Mouse (Mus musculus) limb, embryonic 11.5 days (tissue): ENCODE data around the gene Dip2a. TPM values are rescaled to one million over a fixed set of nuclear protein-coding genes. Genes with fewer than 3 reads are reported as not detected.

ENCODE experiments used
- ATAC-seq: fragments of 200-750 bp; cut with Nextera tagmentation; 2 replicates; pipeline ENCODE4 v1.8.0; 2017; ENCODE audit warnings: low read depth; ENCODE audit not compliant: insufficient number of reproducible peaks, low FRiP score, low TSS enrichment
- DNase-seq: peaks from one replicate; pipeline ENCODE4 v3.0.0-alpha.2; 2015; ENCODE audit warnings: low spot score
- H3K27ac ChIP-seq: fragments of 300-500 bp; sonication (generic); replicated peaks from 2 replicates; pipeline ENCODE4 v1.5.1; 2014; ENCODE audit warnings: low read depth, mild to moderate bottlenecking, low read length
- H3K27me3 ChIP-seq: fragments of 300-500 bp; sonication (generic); 2 replicates; pipeline ENCODE4 v1.6.1; 2014; ENCODE audit warnings: mild to moderate bottlenecking, low read length, mixed read lengths; ENCODE audit not compliant: control insufficient read depth, insufficient read depth
- H3K36me3 ChIP-seq: fragments of 300-500 bp; sonication (generic); 2 replicates; pipeline ENCODE4 v1.6.1; 2014; ENCODE audit warnings: mild to moderate bottlenecking, low read length, moderate library complexity, mixed read lengths; ENCODE audit not compliant: control insufficient read depth, insufficient read depth
- H3K4me1 ChIP-seq: fragments of 300-500 bp; sonication (generic); 2 replicates; pipeline ENCODE4 v1.6.1; 2014; ENCODE audit warnings: low read length, mixed read lengths; ENCODE audit not compliant: control insufficient read depth, insufficient read depth
- H3K4me2 ChIP-seq: fragments of 300-500 bp; sonication (generic); 2 replicates; pipeline ENCODE4 v1.6.1; 2014; ENCODE audit warnings: low read depth, mild to moderate bottlenecking, moderate library complexity; ENCODE audit not compliant: severe bottlenecking
- H3K4me3 ChIP-seq: fragments of 300-500 bp; sonication (generic); 2 replicates; pipeline ENCODE4 v1.5.1; 2014; ENCODE audit warnings: low read depth, low read length
- H3K9ac ChIP-seq: fragments of 300-500 bp; sonication (generic); 2 replicates; pipeline ENCODE4 v1.6.1; 2014; ENCODE audit warnings: mild to moderate bottlenecking, low read length
- H3K9me3 ChIP-seq: fragments of 300-500 bp; sonication (generic); 2 replicates; pipeline ENCODE4 v1.6.1; 2016; ENCODE audit warnings: low read length; ENCODE audit not compliant: control insufficient read depth
- WGBS: fragments of 180-500 bp; shearing (Covaris S2); extraction: QIAGEN DNeasy Blood & Tissue Kit; methylation state at CpG from one replicate; pipeline ENCODE4 v1.1.7; 2014; 5-methylcytosine and 5-hydroxymethylcytosine counted together
- polyA plus RNA-seq: library from polyadenylated mRNA; unstranded; fragments of >200 nt; fragmentation: Nextera tagmentation; extraction: Ambion mirVana; gene quantifications from 2 replicates; pipeline ENCODE4 v1.2.1, GENCODE M21; 2014

Dip2a gene
- polyA plus RNA-seq, 1 experiment from 2014 or later = 5.2 TPM

- WGBS = 64% methylated on average over 11 of the region's 11 CpGs
- Histone ChIP-seq H3K4me2 (no peak overlapping the region), H3K4me3 (no peak overlapping the region), H3K27ac (no peak overlapping the region), H3K36me3 (no peaks in the 10 kb centered on the region), H3K27me3 (no peaks in the 10 kb centered on the region), H3K9me3 (no peaks in the 10 kb centered on the region), H3K4me1 (no peaks in the 10 kb centered on the region), H3K9ac (no peak overlapping the region)
- DNase-seq = no peak
- ATAC-seq = no peak
Measured at GRCm38 (mm10) chr10:76260358-76261059, 84.6 kb downstream of the Dip2a start.

GRCm38 (mm10) chr10:76259566-76260232 is 85.4 kb downstream of the Dip2a start:
- Histone ChIP-seq H3K9me3 (no peaks in the 10 kb centered on the region), H3K36me3 (no peaks in the 10 kb centered on the region), H3K4me2 (no peak overlapping the region), H3K4me1 (no peaks in the 10 kb centered on the region), H3K4me3 (no peak overlapping the region), H3K9ac (no peak overlapping the region), H3K27ac (no peak overlapping the region), H3K27me3 (no peaks in the 10 kb centered on the region)
- DNase-seq = peak; percentile 44
- ATAC-seq = no peak
- WGBS = 64% methylated on average over 18 of the region's 18 CpGs

DNA sequence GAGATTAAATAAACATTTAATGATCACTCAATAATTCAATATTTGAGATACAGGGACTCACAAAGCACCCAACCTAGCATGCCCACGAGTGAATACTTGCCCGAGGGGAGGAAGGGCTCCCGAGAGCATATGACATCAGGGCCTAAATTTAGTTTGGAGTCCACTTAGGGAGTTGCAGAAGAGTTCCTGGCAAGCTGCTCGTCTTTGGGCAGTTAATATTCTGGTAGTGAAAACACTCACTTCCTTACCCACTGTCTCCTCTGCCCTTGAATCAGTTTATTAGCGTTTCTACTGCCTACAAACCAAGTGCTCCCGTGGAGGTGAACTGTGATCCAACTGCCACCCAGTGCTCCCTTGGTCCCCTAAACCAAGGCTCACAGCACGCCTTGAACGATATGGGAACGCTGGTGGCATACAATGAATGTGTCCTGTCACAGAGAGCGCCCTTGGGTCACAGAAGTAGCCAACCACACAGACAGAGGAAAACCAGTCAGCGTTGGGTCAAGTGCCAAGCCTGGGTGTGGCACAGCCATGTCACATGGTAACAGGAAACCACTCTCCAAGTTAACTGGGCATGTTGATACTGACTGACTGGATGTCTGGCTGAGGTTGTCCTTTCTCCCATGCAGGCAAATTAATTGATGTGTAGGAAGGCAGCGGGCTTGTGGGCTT is 87.2 kb downstream of the Dip2a start:
- Histone ChIP-seq H3K4me2 (no peak overlapping the region), H3K9ac (no peak overlapping the region), H3K4me3 (no peak overlapping the region), H3K9me3 (no peaks in the 10 kb centered on the region), H3K27ac (no peak overlapping the region), H3K27me3 (no peaks in the 10 kb centered on the region), H3K4me1 (no peaks in the 10 kb centered on the region), H3K36me3 (no peaks in the 10 kb centered on the region)
- 88% methylated on average over 12 of the region's 12 CpGs for WGBS
- no peak for ATAC-seq
- no peak for DNase-seq

DNA sequence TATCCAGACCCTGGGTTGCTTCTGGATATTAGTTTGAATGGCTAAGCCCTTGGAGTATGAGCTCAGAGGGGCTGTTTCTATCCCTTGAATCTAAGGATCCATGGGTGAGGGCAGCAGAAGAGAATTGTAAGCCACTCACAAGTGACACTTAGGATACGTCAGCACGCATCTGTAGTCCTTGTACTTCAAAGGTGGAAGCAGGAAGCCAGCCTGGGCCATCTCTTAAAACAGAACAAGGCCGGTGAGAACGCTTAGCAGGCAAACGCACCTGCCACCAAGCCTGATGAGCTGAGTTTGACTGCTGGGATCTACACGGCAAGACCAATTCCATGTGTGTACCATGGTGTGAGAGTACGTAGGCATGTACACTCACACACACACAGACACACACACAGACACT is 87.9 kb downstream of the Dip2a start:
- WGBS = 89% methylated on average over 7 of the region's 7 CpGs
- Histone ChIP-seq H3K27me3 (no peaks in the 10 kb centered on the region), H3K4me2 (no peak overlapping the region), H3K27ac (no peak overlapping the region), H3K9ac (no peak overlapping the region), H3K4me3 (no peak overlapping the region), H3K36me3 (no peaks in the 10 kb centered on the region), H3K9me3 (no peaks in the 10 kb centered on the region), H3K4me1 (no peaks in the 10 kb centered on the region)
- no peak for DNase-seq
- no peak for ATAC-seq

DNA sequence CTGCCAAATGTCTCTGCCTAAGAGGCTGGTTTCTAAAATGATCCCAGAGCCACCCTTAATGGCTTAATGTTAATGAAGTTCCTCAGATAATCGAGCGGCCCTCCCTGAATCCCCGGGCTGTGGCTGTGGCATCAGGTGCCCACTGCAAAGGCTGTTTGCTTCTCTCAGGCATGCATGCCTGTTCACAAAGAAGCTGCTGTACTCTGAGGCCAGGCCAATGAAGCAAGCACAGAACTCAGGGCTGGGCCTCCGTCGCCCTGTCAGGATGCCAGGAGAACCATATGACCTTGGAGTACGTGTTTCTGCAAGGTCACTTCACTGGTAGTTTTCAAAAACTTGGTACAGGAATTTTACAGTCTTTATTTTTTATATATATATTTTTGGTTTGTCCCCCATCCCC is 89.5 kb downstream of the Dip2a start:
- WGBS = 82% methylated on average over 6 of the region's 6 CpGs
- Histone ChIP-seq H3K9me3 (no peaks in the 10 kb centered on the region), H3K27ac (no peak overlapping the region), H3K27me3 (no peaks in the 10 kb centered on the region), H3K9ac (no peak overlapping the region), H3K4me1 (no peaks in the 10 kb centered on the region), H3K4me3 (no peak overlapping the region), H3K4me2 (no peak overlapping the region), H3K36me3 (no peaks in the 10 kb centered on the region)
- DNase-seq (no peak), ATAC-seq (no peak)

GRCm38 (mm10) chr10:76253536-76253935 is 91.6 kb downstream of the Dip2a start, which contains the start of gene S100b:
Gene S100b (plus strand): TSS chr10:76253853.
- Histone ChIP-seq H3K4me2 (no peak within 1 kb of the TSS), H3K9me3 (no peaks in the 10 kb centered on the region), H3K4me3 (no peak within 1 kb of the TSS), H3K27me3 (no peaks in the 10 kb centered on the region), H3K9ac (no peak within 1 kb of the TSS), H3K36me3 (no peaks in the 10 kb centered on the region), H3K4me1 (no peaks in the 10 kb centered on the region), H3K27ac (no peak within 1 kb of the TSS)
- 78% methylated on average over 4 of the region's 4 CpGs for WGBS
- no peak for ATAC-seq
- no peak for DNase-seq

GRCm38 (mm10) chr10:76253079-76253478 is 92.0 kb downstream of the Dip2a start:
- 94% methylated on average over 1 of the region's 1 CpGs for WGBS
- H3K36me3 ChIP-seq = no peaks in the 10 kb centered on the region
- no peak overlapping the region for H3K4me3 ChIP-seq
- ATAC-seq (no peak), DNase-seq (no peak)
- H3K9me3 ChIP-seq = no peaks in the 10 kb centered on the region
- H3K27ac ChIP-seq = no peak overlapping the region
- no peak overlapping the region for H3K4me2 ChIP-seq
- H3K4me1 ChIP-seq = no peaks in the 10 kb centered on the region
- H3K27me3 ChIP-seq = no peaks in the 10 kb centered on the region
- H3K9ac ChIP-seq = no peak overlapping the region

DNA sequence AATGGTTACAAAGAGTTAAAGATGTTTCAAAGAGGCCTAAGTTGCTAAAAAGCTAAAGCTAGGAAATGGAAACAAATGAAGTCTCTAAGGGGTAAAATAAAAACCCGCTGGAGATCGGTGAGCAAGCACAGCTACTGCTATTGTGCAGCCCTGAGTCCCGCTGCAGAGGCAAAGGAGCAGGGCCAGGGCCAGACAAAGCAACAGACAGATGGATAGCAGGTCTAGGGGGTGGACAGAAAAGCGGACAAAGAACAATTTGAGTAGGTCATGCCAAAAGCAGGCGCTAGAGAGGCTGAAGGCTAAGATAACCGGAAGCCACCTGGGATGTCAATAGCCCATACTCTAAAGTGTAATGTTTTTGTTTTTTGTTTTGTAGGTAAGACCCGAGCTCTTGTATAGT is 94.2 kb downstream of the Dip2a start:
- H3K4me3 ChIP-seq = no peak overlapping the region
- ATAC-seq (no peak), DNase-seq (no peak)
- H3K9ac ChIP-seq = no peak overlapping the region
- H3K4me2 ChIP-seq = no peak overlapping the region
- no peaks in the 10 kb centered on the region for H3K27me3 ChIP-seq
- no peaks in the 10 kb centered on the region for H3K9me3 ChIP-seq
- H3K4me1 ChIP-seq = no peaks in the 10 kb centered on the region
- 85% methylated on average over 7 of the region's 7 CpGs for WGBS
- H3K27ac ChIP-seq = no peak overlapping the region
- H3K36me3 ChIP-seq = no peaks in the 10 kb centered on the region
